Mouse (Mus musculus) cerebellum, adult 8-10 months (tissue): ENCODE measurements at regions not wholly inside any gene's neighbourhood (a gene's known extent, or its start where the extent isn't known, plus 50 kb on each side); places are given as distances from the start of the nearest gene placed in this dataset.
"Not testable (repeated sequence)": the region's sequence is repeated elsewhere in the genome, so short reads cannot be mapped to it uniquely, and the experiment has no call there.

Experiments used
- DNase-seq: peaks from one replicate; pipeline ENCODE4 v3.0.0; 2022

GRCm38 (mm10) chr9:80961818-80962217, 496.5 kb upstream of the Impg1 start:
- no peak for DNase-seq

- DNase-seq = no peak
These were observed 477.7 kb upstream of the Impg1 start for GRCm38 (mm10) chr9:80942991-80943390.

- DNase-seq = no peak
These were observed 476.1 kb upstream of the Impg1 start for GRCm38 (mm10) chr9:80941424-80941823.

- no peak for DNase-seq
These were observed 473.0 kb upstream of the Impg1 start for GRCm38 (mm10) chr9:80938238-80938637.

GRCm38 (mm10) chr9:80930628-80931027, 465.3 kb upstream of the Impg1 start:
- DNase-seq = no peak

- no peak for DNase-seq
These were observed 455.0 kb upstream of the Impg1 start for GRCm38 (mm10) chr9:80920304-80920703.

- no peak for DNase-seq
These were observed 448.6 kb upstream of the Impg1 start for GRCm38 (mm10) chr9:80913867-80914266.

GRCm38 (mm10) chr9:80912177-80912576, 446.9 kb upstream of the Impg1 start:
- DNase-seq = no peak

- DNase-seq = no peak
These were observed 401.5 kb upstream of the Impg1 start for GRCm38 (mm10) chr9:80866807-80867206.

GRCm38 (mm10) chr9:80858998-80859397, 393.7 kb upstream of the Impg1 start:
- no peak for DNase-seq

- no peak for DNase-seq
These were observed 382.9 kb upstream of the Impg1 start for GRCm38 (mm10) chr9:80848190-80848589.

- no peak for DNase-seq
These were observed 367.5 kb upstream of the Impg1 start for GRCm38 (mm10) chr9:80832808-80833207.

GRCm38 (mm10) chr9:80825346-80825745, 360.1 kb upstream of the Impg1 start:
- no peak for DNase-seq

GRCm38 (mm10) chr9:80820066-80820465, 354.8 kb upstream of the Impg1 start:
- no peak for DNase-seq

GRCm38 (mm10) chr9:80819070-80819469, 353.8 kb upstream of the Impg1 start:
- no peak for DNase-seq

GRCm38 (mm10) chr9:80813921-80814320, 348.6 kb upstream of the Impg1 start:
- DNase-seq = not testable (repeated sequence)

GRCm38 (mm10) chr9:80791523-80791922, 326.2 kb upstream of the Impg1 start:
- DNase-seq = no peak

GRCm38 (mm10) chr9:80774541-80774940, 309.3 kb upstream of the Impg1 start:
- DNase-seq = no peak

GRCm38 (mm10) chr9:80735806-80736205, 270.5 kb upstream of the Impg1 start:
- not testable (repeated sequence) for DNase-seq

GRCm38 (mm10) chr9:80732971-80733370, 267.7 kb upstream of the Impg1 start:
- no peak for DNase-seq

- DNase-seq = no peak
These were observed 258.4 kb upstream of the Impg1 start for GRCm38 (mm10) chr9:80723638-80724037.

GRCm38 (mm10) chr9:80718516-80718915, 253.2 kb upstream of the Impg1 start:
- no peak for DNase-seq

- no peak for DNase-seq
These were observed 244.5 kb upstream of the Impg1 start for GRCm38 (mm10) chr9:80709781-80710180.

- no peak for DNase-seq
These were observed 240.0 kb upstream of the Impg1 start for GRCm38 (mm10) chr9:80705264-80705663.

GRCm38 (mm10) chr9:80697171-80697570, 231.9 kb upstream of the Impg1 start:
- DNase-seq = no peak
